Mouse (Mus musculus) bone marrow, adult 2 months (tissue): ENCODE results near the gene S100a6. TPM values are rescaled to one million over a fixed set of nuclear protein-coding genes. Genes with fewer than 3 reads are reported as not detected.

Experiments
- H3K27ac ChIP-seq: fragments of 200-500 bp; 2 replicates; pipeline ENCODE4 v1.5.1; 2012; ENCODE audit warnings: low read depth, mild to moderate bottlenecking, control low read depth, inconsistent platforms, low read length; ENCODE audit not compliant: control insufficient read depth, poor library complexity, insufficient read depth
- H3K4me1 ChIP-seq: fragments of 200-500 bp; 2 replicates; pipeline ENCODE4 v1.6.1; 2011; ENCODE audit warnings: low read length; ENCODE audit not compliant: control insufficient read depth, insufficient read depth
- H3K4me3 ChIP-seq: fragments of 200-500 bp; replicated peaks from 2 replicates; pipeline ENCODE3; 2011; ENCODE audit warnings: mild to moderate bottlenecking, low read depth, low read length, control low read depth; ENCODE audit not compliant: control insufficient read depth
- CTCF ChIP-seq: fragments of 200-500 bp; IDR thresholded peaks from 2 replicates; pipeline ENCODE4 v1.5.1; 2011; ENCODE audit warnings: low read length, control low read depth; ENCODE audit not compliant: control insufficient read depth, insufficient read depth
- POLR2A ChIP-seq: fragments of 200-500 bp; IDR thresholded peaks from 2 replicates; pipeline ENCODE4 v1.6.1; 2011; ENCODE audit warnings: low read depth, mild to moderate bottlenecking, control low read depth, low read length, borderline replicate concordance; ENCODE audit not compliant: control insufficient read depth
- WGBS: fragments of 180-500 bp; shearing (Covaris S2); methylation state at CpG from one replicate; pipeline ENCODE4 v1.1.7; 2018; 5-methylcytosine and 5-hydroxymethylcytosine counted together
- polyA plus RNA-seq: library from polyadenylated mRNA; stranded (reverse); fragments of >200 nt; gene quantifications from 2 replicates; pipeline ENCODE4 v1.2.4, GENCODE M21; 2011; ENCODE audit warnings: low replicate concordance; ENCODE audit not compliant: missing spikeins, insufficient read depth, insufficient read length

The S100a6 gene
- polyA plus RNA-seq, 1 experiment, result 969 TPM

- TF ChIP-seq CTCF, result no peak
- TF ChIP-seq POLR2A, result no peak
- 63% methylated on average over 9 of the region's 9 CpGs for WGBS
- Histone ChIP-seq H3K27ac (no peak overlapping the region; the same call in 1 of the 2 replicates), H3K4me3 (no peak overlapping the region), H3K4me1 (peaks cover 3% of the 10 kb centered on the region; the same call in 1 of the 2 replicates)
These were observed 13.8 kb downstream of the S100a6 start for GRCm38 (mm10) chr3:90626266-90627021.

GRCm38 (mm10) chr3:90627366-90627765, 14.7 kb downstream of the S100a6 start:
- Histone ChIP-seq H3K27ac (peak overlapping the region; percentile 24; the same call in 1 of the 2 replicates), H3K4me3 (no peak overlapping the region), H3K4me1 (peaks cover 3% of the 10 kb centered on the region; the same call in 1 of the 2 replicates)
- TF ChIP-seq CTCF, result no peak
- 33% methylated on average over 5 of the region's 5 CpGs for WGBS

- WGBS, result 51% methylated on average over 4 of the region's 4 CpGs
These were observed 15.1 kb downstream of the S100a6 start for GRCm38 (mm10) chr3:90627807-90628206.

GRCm38 (mm10) chr3:90629298-90629697, 16.6 kb downstream of the S100a6 start:
- TF ChIP-seq POLR2A (no peak), CTCF (no peak)
- Histone ChIP-seq H3K27ac (no peak overlapping the region), H3K4me3 (no peak overlapping the region), H3K4me1 (peaks cover 3% of the 10 kb centered on the region; the same call in 1 of the 2 replicates)
- 78% methylated on average over 2 of the region's 2 CpGs for WGBS

More at GRCm38 (mm10) chr3:90627807-90628206, 15.1 kb downstream of the S100a6 start:
- Histone ChIP-seq H3K27ac (no peak overlapping the region), H3K4me3 (no peak overlapping the region), H3K4me1 (peaks cover 3% of the 10 kb centered on the region; the same call in 1 of the 2 replicates)
- TF ChIP-seq POLR2A (no peak), CTCF (peak; percentile 67)

GRCm38 (mm10) chr3:90631984-90632383, 19.3 kb downstream of the S100a6 start:
- no peak overlapping the region for H3K4me3 ChIP-seq
- no peak for TF ChIP-seq POLR2A
- TF ChIP-seq CTCF, result no peak
- 38% methylated on average over 2 of the region's 2 CpGs for WGBS
- H3K27ac ChIP-seq, result no peak overlapping the region
- no peaks in the 10 kb centered on the region for H3K4me1 ChIP-seq

GRCm38 (mm10) chr3:90638511-90639275, 26.0 kb downstream of the S100a6 start:
- H3K27ac ChIP-seq, result no peak overlapping the region
- WGBS, result 55% methylated on average over 1 of the region's 1 CpGs
- H3K4me3 ChIP-seq, result no peak overlapping the region
- TF ChIP-seq CTCF (no peak), POLR2A (no peak)
- no peaks in the 10 kb centered on the region for H3K4me1 ChIP-seq

- TF ChIP-seq POLR2A (no peak), CTCF (peak; percentile 80)
- no peak overlapping the region for H3K27ac ChIP-seq
- H3K4me3 ChIP-seq, result no peak overlapping the region
- WGBS, result 44% methylated on average over 7 of the region's 7 CpGs
- peaks cover 2% of the 10 kb centered on the region; the same call in 1 of the 2 replicates for H3K4me1 ChIP-seq
These were observed 27.0 kb downstream of the S100a6 start for GRCm38 (mm10) chr3:90639511-90640154.

- no peak overlapping the region for H3K27ac ChIP-seq
- TF ChIP-seq CTCF (no peak), POLR2A (no peak)
- WGBS, result 72% methylated on average over 7 of the region's 7 CpGs
- H3K4me3 ChIP-seq, result no peak overlapping the region
- H3K4me1 ChIP-seq, result peaks cover 2% of the 10 kb centered on the region; the same call in 1 of the 2 replicates
These were observed 28.3 kb downstream of the S100a6 start for GRCm38 (mm10) chr3:90640981-90641380.
